Mouse (Mus musculus) CD4-positive, CD25-positive, alpha-beta regulatory T cell, adult 4 months (primary cell): ENCODE data around the gene Tmem94. TPM values are rescaled to one million over a fixed set of nuclear protein-coding genes. Genes with fewer than 3 reads are reported as not detected.

Experiments
- ATAC-seq: one replicate; pipeline ENCODE4 v1.8.0; 2017
- polyA plus RNA-seq, 2 experiments: library from polyadenylated mRNA; unstranded; fragments of 100-300 nt; shearing (Covaris generic); gene quantifications; one replicate each; pipeline ENCODE4 v1.2.1; 2017

Tmem94 gene
- polyA plus RNA-seq, 2 experiments from 2014 or later = 8.5 to 17.5 TPM

DNA sequence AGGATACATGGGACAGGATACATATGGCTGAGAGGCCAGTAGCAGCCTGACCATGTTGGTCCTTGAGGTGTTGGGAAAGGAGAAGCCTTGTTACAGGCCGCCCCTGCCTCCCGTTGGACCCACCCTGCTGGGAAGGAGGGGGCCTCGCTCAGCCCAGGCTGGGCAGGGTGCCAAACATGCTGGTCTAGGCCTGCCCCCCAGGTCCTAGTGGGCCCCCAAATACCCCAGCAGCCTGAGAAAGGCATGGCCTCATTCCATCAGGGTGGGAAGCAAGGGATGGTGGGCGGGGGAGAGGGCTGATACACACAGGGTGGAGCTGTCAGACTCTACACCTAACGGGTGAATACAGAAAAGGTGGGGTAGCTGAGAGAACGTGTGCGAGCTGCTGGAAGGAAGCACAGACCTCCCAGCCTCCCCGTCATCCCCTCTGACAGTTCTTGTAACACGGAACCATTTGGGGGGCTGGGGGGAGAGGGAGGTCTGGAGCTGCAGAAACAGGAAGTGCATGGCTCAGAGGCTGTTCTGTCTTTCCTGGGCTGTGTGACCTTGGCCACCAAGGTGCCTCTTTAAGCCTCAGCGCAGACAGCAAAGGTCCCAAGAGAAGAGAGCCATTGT, 43.6 kb downstream of the Tmem94 start:
- no peak for ATAC-seq

- no peak for ATAC-seq
Measured at GRCm38 (mm10) chr11:115809311-115809781, 44.1 kb downstream of the Tmem94 start.

- ATAC-seq = no peak
Measured at GRCm38 (mm10) chr11:115810377-115810776, 45.1 kb downstream of the Tmem94 start.

DNA sequence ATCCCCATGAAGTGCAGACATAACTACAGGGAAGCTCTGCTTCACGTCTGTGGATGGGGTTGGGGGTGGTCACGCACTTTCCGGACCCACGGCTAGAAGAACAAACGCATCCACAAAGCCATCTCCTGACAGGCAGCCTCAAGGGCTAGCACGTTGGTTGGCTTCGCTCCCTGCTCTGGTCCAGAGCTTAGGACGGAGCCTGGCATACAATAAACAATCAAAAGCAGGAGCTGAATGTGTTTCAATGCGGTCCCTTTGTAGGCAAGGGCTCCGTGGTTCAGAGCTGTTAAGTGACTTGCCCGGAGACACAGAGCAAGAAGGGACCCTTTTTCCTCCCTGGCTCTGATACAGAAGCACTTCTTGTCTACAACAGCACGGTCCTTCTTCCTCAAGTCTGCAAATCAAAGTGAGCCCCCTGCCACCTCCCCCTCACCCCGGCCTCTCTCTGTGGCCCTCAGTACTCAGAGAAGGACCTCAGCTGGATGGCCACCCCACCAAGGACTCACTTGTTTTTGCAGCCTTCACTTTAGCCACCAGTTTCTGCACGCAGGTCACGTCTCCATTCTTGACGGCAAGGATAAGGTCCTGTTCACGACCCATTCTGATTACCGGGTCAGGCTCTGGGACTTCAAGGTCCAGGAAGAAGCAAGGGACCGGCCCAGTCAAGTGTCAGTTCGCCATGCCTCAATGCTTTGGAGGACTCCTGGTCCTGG, 46.3 kb downstream of the Tmem94 start:
- no peak for ATAC-seq

GRCm38 (mm10) chr11:115812095-115812494, 46.9 kb downstream of the Tmem94 start:
- ATAC-seq = no peak

DNA sequence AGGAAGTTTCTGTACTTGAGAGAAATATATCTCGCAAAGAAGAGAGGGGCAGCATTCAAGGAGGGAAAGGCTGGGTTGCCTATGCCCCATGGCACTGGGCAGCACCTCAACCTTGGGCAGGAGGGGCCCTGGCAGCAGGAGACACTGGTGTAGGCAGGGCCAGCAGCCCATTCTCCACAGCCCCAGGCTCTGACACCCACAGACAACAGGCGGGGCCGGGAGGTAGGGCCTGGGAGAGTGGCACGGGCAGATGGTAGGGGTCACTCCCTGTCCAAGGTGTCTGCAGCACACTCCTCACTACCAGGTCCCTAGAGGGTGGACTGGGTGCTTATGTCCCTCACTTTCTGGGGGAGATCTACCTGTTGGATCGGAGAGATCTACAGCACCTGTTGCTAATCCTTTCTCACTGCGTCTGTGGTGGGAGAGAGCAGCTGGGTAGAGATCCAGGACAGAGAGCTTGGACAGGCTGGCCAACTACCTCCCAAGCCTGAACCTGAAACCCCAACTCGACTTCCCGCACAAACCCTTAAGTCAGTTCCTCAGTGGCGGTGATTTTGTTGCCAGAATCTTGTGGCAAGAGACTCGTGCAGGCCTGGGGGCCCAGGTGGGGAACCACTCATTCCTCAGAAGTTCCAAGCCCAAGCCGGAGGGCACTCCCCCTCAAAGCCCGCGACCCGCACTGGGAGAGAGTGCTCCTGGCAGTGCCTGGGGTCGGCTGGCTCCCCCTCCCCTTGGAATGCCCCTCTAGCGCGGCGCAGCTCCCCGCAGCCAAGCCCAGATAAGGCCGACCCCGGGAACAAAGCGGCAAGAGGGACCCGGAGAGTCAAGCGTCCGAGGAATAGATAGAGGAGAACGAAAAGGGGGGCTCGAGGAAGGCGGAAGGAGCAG, 47.5 kb downstream of the Tmem94 start:
- ATAC-seq = no peak

DNA sequence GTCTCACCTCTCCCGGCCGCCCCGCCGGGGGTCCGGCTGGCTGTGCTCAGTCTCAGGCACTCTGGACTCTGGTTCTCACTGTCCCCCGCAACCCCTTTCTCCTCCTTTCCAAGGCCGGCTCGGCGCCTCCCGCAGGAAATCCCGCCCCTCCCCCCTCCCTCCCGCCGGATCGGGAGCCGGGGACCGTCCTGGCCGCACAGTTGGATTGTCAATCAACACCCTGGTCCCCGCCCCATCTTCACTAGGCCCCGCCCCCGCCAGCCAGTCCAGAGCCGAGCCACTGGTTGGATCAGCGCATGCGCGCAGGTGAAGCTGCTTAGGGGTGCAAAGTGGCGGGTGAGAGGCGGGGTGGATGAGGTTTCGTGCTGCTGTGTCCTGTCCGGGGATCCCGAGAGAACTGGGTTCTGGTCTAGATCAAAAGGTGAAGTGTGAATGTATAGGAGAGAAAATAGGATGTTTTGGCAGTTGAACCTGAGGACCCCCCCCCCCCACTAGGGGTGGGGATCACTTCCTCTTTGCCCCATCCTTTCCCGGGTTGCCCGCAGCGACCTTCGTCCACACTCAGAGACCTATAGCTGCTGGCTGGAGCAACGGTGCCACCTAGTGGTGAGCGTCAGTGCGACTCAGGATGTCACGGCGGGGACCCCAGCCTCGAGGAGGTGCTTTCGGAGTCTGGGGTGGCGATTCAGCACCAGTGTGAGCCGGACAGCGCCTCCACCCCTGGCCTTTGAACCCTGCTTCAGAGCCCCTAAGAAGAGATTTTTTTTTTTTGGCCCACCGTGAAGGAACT, 48.5 kb downstream of the Tmem94 start, which contains the start of gene Caskin2:
Caskin2 (minus strand) TSS at position 133 of the 790 bp plus-strand sequence.
- ATAC-seq = peak; percentile 80

GRCm38 (mm10) chr11:115814605-115815450, 49.6 kb downstream of the Tmem94 start, which contains the start of gene Tsen54:
Gene Tsen54 (plus strand): TSS chr11:115814724.
- ATAC-seq = peak; percentile 64

- ATAC-seq = no peak
Measured at GRCm38 (mm10) chr11:115817331-115817730, 52.1 kb downstream of the Tmem94 start.

DNA sequence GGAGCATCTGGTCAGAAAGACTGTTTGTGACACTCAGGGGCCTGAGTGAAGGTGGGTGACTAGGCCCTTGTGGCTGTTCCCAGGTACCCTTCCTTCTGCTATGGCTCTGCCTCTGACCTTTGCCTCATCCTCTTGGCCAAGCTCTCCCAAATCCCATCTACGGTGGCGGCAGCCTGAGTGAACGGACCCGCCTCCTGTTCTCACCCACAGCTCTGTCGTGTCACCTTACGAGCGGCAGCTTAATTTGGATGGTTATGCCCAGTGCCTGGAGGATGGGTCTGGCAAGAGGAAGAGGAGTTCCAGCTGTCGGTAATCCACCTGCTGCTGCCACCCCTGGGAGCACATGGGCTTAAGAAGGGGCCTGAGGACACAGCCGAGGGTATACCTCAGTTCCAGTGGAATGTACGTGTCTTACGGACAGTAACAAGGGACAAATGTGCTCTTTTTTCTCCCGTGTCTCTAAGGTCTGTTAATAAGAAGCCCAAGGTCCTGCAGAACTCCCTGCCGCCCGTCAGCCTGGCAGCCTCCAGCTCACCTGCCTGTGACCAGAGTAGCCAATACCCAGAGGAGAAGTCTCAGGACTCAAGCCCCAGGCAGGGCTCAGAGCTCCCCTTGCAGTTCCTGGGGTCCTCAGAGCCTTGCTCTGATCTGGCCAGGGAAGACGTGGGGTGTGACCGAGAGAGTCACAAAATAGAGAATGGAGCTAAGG, 54.8 kb downstream of the Tmem94 start:
- no peak for ATAC-seq

- ATAC-seq = no peak
Measured at GRCm38 (mm10) chr11:115821001-115821400, 55.8 kb downstream of the Tmem94 start.

- peak; percentile 95 for ATAC-seq
Measured at GRCm38 (mm10) chr11:115823774-115824740, 58.8 kb downstream of the Tmem94 start, which contains the start of gene Llgl2. Gene Llgl2 (plus strand): TSS chr11:115824049.

- no peak for ATAC-seq
Measured at GRCm38 (mm10) chr11:115824813-115825212, 59.6 kb downstream of the Tmem94 start.

DNA sequence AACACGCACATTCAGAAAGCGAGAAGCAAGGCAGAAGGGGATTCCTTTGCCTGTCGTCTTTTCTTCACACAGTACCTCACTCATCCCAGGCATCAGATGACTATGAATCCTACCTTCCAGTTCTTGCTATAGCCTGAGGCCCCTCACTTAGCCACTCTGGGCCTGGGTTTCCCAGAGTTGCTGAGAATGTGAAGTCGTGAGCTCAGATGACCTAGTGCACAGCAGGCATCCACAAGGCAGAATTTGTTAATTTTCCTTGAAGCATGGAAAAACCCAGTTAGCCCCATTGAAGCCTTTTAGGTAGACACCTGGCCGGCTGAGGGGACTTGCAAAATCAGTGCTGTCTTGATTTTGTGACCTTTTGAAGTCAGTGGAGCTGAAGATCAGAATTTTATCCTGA, 61.3 kb downstream of the Tmem94 start:
- ATAC-seq = no peak

DNA sequence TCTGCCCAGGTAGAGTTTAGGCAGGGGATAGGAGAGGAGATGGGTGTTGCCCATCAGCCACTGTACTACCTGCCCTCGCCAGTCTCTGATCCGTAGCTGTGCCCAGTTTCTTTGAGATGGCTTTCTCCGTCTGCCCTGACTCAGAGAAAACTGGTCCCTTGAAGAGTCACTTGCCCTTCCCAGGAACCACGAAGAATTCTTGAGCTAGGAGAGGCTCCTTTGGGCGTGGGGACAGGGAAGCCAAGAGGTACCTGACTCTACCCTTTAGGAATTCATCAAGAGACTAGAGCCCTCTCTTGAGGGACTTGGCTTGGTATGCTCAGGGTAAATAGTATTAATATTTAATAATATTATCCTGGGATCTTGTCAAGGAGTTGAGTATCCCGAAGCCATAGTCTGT, 62.4 kb downstream of the Tmem94 start:
- ATAC-seq = no peak

GRCm38 (mm10) chr11:115829036-115829435, 63.8 kb downstream of the Tmem94 start:
- ATAC-seq = no peak

- ATAC-seq = no peak
Measured at GRCm38 (mm10) chr11:115830550-115831325, 65.5 kb downstream of the Tmem94 start.

DNA sequence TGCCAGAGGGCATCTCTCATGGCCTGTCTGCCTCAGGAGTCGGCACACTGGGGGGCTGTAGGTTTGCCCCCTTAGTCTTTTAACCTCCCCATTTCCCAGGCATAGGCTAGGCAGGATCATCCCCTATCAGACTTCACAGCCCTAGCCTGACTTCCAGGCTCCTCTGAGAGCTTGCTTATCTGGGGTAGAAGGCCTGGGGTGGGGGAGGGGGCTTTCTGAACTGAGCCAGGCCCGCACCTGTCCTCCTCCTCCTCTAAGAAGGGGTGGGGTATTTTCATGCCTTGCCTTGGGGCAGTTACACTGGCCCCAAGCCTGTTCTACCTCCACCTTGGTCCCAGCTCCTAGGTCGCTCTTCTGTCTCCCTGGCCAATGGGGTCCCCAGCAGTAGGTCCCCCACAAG, 66.3 kb downstream of the Tmem94 start:
- no peak for ATAC-seq
